Mouse (Mus musculus): Measurements from ENCODE around the gene Itsn1. TPM values are rescaled to one million over a fixed set of nuclear protein-coding genes. Genes with fewer than 3 reads are reported as not detected.
A peak's percentile ranks its signal among the peaks of the same experiment; 100 is the strongest.

Itsn1 gene
- total and polyA plus RNA-seq, 2 experiments from 2014 or later = 43.5 to 90.5 TPM

- H3K4me1 ChIP-seq (ENCODE audit: insufficient read depth) = no peaks in the 10 kb centered on the region; the same call in none of the 2 replicates
- H3K9ac ChIP-seq = no peak overlapping the region
- no peak overlapping the region for H3K27ac ChIP-seq (ENCODE audit: low read depth, low read length)
- DNase-seq = no peak
- no peak overlapping the region for H3K4me3 ChIP-seq (ENCODE audit: low read depth, low read length)
- ATAC-seq = no peak
- no peak for TF ChIP-seq CTCF (IDR thresholded peaks at IDR 0.05; ENCODE audit: low read depth)
- H3K27me3 ChIP-seq (ENCODE audit: insufficient read depth, low read length) = no peaks in the 10 kb centered on the region
- peaks cover 39% of the 10 kb centered on the region for H3K36me3 ChIP-seq (ENCODE audit: insufficient read depth)
- no peaks in the 10 kb centered on the region for H3K9me3 ChIP-seq (ENCODE audit: low read length)
- 94% methylated on average over 7 of the region's 7 CpGs for WGBS
- H3K4me2 ChIP-seq (ENCODE audit: low read depth) = no peak overlapping the region
These were observed 82.3 kb downstream of the Itsn1 start for GRCm38 (mm10) chr16:91811339-91811738.

- H3K27me3 ChIP-seq (ENCODE audit: insufficient read depth, low read length) = no peaks in the 10 kb centered on the region
- H3K27ac ChIP-seq (ENCODE audit: low read depth, low read length) = no peak overlapping the region
- H3K4me2 ChIP-seq (ENCODE audit: low read depth) = no peak overlapping the region
- 93% methylated on average over 9 of the region's 9 CpGs for WGBS
- DNase-seq (no peak), ATAC-seq (no peak)
- H3K4me1 ChIP-seq (ENCODE audit: insufficient read depth) = no peaks in the 10 kb centered on the region; the same call in none of the 2 replicates
- peaks cover 41% of the 10 kb centered on the region for H3K36me3 ChIP-seq (ENCODE audit: insufficient read depth)
- TF ChIP-seq CTCF (IDR thresholded peaks at IDR 0.05; ENCODE audit: low read depth) = no peak
- H3K9ac ChIP-seq = no peak overlapping the region
- H3K9me3 ChIP-seq (ENCODE audit: low read length) = no peaks in the 10 kb centered on the region
- no peak overlapping the region for H3K4me3 ChIP-seq (ENCODE audit: low read depth, low read length)
These were observed 82.8 kb downstream of the Itsn1 start for GRCm38 (mm10) chr16:91811876-91812275.

DNA sequence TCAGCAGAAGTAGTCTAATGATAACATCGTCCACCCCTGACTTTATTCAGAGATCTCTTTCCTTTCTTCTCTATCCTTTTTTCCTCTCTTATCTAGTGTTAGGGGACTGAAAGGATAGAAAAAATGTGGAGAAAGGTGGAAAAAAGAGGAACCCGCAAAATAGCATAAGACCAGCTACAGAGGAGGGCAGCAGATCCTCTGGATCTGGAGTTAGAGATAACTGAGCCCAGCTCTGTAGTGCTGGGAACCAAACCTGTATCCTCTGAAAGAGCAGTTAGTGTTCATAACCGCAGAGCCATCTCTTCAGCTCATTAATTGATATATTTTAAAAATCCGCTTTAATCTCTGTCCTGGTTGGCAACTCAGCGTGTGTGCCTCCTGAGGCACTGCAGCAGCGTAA lies 84.5 kb downstream of the Itsn1 start:
- TF ChIP-seq CTCF (IDR thresholded peaks at IDR 0.05; ENCODE audit: low read depth) = no peak
- Histone ChIP-seq H3K9me3 (ENCODE audit: low read length) (no peaks in the 10 kb centered on the region), H3K36me3 (ENCODE audit: insufficient read depth) (peaks cover 55% of the 10 kb centered on the region), H3K4me3 (ENCODE audit: low read depth, low read length) (no peak overlapping the region), H3K27me3 (ENCODE audit: insufficient read depth, low read length) (no peaks in the 10 kb centered on the region), H3K4me1 (ENCODE audit: insufficient read depth) (no peaks in the 10 kb centered on the region; the same call in none of the 2 replicates), H3K4me2 (ENCODE audit: low read depth) (no peak overlapping the region), H3K9ac (no peak overlapping the region), H3K27ac (ENCODE audit: low read depth, low read length) (no peak overlapping the region)
- no peak for DNase-seq
- no peak for ATAC-seq
- 86% methylated on average over 6 of the region's 6 CpGs for WGBS

- Histone ChIP-seq H3K9ac (no peak overlapping the region), H3K9me3 (ENCODE audit: low read length) (no peaks in the 10 kb centered on the region), H3K27ac (ENCODE audit: low read depth, low read length) (no peak overlapping the region), H3K4me3 (ENCODE audit: low read depth, low read length) (no peak overlapping the region), H3K36me3 (ENCODE audit: insufficient read depth) (peaks cover 62% of the 10 kb centered on the region), H3K27me3 (ENCODE audit: insufficient read depth, low read length) (no peaks in the 10 kb centered on the region), H3K4me2 (ENCODE audit: low read depth) (no peak overlapping the region), H3K4me1 (ENCODE audit: insufficient read depth) (no peaks in the 10 kb centered on the region; the same call in none of the 2 replicates)
- DNase-seq = peak; percentile 60
- WGBS = 65% methylated on average over 3 of the region's 3 CpGs
- no peak for TF ChIP-seq CTCF (IDR thresholded peaks at IDR 0.05; ENCODE audit: low read depth)
- peak; percentile 25 for ATAC-seq
These were observed 86.0 kb downstream of the Itsn1 start for GRCm38 (mm10) chr16:91815067-91815466.

- DNase-seq (no peak), ATAC-seq (no peak)
- Histone ChIP-seq H3K4me2 (ENCODE audit: low read depth) (no peak overlapping the region), H3K36me3 (ENCODE audit: insufficient read depth) (peaks cover 75% of the 10 kb centered on the region), H3K9ac (no peak overlapping the region), H3K27me3 (ENCODE audit: insufficient read depth, low read length) (no peaks in the 10 kb centered on the region), H3K27ac (ENCODE audit: low read depth, low read length) (no peak overlapping the region), H3K4me1 (ENCODE audit: insufficient read depth) (no peaks in the 10 kb centered on the region; the same call in 1 of the 2 replicates), H3K9me3 (ENCODE audit: low read length) (no peaks in the 10 kb centered on the region), H3K4me3 (ENCODE audit: low read depth, low read length) (no peak overlapping the region)
- WGBS = 92% methylated on average over 8 of the region's 8 CpGs
- TF ChIP-seq CTCF (IDR thresholded peaks at IDR 0.05; ENCODE audit: low read depth) = no peak
These were observed 91.2 kb downstream of the Itsn1 start for GRCm38 (mm10) chr16:91820299-91820698.

DNA sequence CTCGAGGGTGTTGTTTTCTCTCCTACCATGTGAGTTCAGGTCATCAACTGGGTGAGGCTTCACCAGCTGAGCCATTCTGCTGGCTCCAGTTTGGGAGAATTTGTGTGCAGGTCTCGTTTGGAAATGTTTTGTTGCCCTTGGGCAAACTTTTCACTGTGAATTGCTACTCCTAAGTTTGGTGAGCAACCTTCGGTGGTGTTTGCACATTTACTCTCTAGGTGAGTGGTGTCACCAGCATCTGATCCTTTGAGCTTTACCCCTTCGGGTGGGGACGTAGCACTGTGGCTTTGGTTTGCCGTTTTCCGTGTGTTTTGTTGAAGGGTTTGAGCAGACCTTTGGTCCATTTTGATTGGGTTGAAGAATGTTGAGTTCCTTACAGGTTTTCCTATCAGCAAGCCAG lies 93.2 kb downstream of the Itsn1 start:
- no peak for DNase-seq
- Histone ChIP-seq H3K4me3 (ENCODE audit: low read depth, low read length) (no peak overlapping the region), H3K27me3 (ENCODE audit: insufficient read depth, low read length) (no peaks in the 10 kb centered on the region), H3K36me3 (ENCODE audit: insufficient read depth) (peaks cover 54% of the 10 kb centered on the region), H3K4me1 (ENCODE audit: insufficient read depth) (no peaks in the 10 kb centered on the region), H3K27ac (ENCODE audit: low read depth, low read length) (no peak overlapping the region), H3K4me2 (ENCODE audit: low read depth) (no peak overlapping the region), H3K9me3 (ENCODE audit: low read length) (no peaks in the 10 kb centered on the region), H3K9ac (no peak overlapping the region)
- TF ChIP-seq CTCF (IDR thresholded peaks at IDR 0.05; ENCODE audit: low read depth) = no peak
- WGBS = 92% methylated on average over 7 of the region's 7 CpGs
- no peak for ATAC-seq

DNA sequence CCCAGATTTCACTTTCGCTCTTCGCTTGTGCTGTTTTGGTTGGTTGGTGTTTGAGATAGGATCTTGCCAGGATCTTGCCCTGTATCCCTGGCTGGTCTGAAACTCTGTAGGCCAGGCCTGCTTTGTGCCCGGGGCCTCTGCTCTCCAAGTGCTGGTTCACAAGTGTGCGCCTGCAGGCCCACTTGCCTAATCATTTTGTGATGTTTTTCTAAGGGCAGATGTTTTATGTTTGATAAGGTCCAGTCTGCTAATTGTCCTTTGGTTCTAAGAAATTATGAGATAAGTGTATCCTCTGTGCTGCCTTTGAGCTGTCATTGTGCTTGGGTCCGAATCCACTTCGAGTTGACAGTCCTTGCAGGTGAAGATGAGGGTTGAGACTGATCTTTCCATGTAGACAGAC lies 93.7 kb downstream of the Itsn1 start:
- no peaks in the 10 kb centered on the region for H3K27me3 ChIP-seq (ENCODE audit: insufficient read depth, low read length)
- no peaks in the 10 kb centered on the region for H3K9me3 ChIP-seq (ENCODE audit: low read length)
- no peak overlapping the region for H3K4me3 ChIP-seq (ENCODE audit: low read depth, low read length)
- no peak for TF ChIP-seq CTCF (IDR thresholded peaks at IDR 0.05; ENCODE audit: low read depth)
- H3K4me2 ChIP-seq (ENCODE audit: low read depth) = no peak overlapping the region
- H3K9ac ChIP-seq = no peak overlapping the region
- WGBS = 97% methylated on average over 6 of the region's 6 CpGs
- no peaks in the 10 kb centered on the region for H3K4me1 ChIP-seq (ENCODE audit: insufficient read depth)
- peaks cover 54% of the 10 kb centered on the region for H3K36me3 ChIP-seq (ENCODE audit: insufficient read depth)
- no peak overlapping the region for H3K27ac ChIP-seq (ENCODE audit: low read depth, low read length)
- no peak for ATAC-seq
- no peak for DNase-seq
